Comparison of ENCODE assay signal across 29 mouse cellular contexts in the genomic region with DNA sequence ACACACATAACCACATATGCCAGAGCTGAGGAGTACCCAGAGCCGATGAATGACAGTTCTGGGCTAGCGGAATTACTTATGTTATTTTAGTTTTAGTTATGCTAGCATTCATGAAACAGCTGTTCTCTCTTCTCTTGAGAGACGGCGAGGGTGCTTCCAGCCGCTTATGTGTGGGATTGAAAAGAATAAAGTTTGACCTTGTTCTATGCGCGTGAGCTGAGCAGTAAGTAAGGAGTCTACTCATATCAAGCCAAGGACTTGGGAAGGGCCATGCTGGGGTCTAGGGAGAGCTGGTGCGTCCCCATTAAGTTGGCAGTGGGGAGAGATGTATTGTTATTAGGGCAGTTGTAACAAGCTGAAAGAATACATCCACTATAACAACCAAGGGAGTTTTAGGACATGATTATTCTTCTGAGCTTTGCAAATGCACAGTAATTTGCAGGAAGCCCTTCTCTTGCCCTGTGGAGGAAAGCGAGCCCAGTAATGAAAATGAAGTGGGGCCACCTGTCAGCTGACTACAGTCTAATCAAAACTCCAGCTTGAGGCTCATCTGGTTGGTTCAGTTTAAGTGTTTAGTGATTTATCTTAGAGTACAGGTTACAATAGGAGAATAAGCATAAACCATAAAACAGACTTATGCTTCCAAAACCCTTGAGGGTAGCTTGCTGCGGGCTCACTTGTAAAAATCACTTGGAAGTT. TPM values are rescaled to one million over a fixed set of nuclear protein-coding genes. Genes with fewer than 3 reads are reported as not detected.
DNase-seq lines count a peak whose midpoint lies in the region; ATAC-seq and TF ChIP-seq lines count a peak whose summit lies in the region.
"Had no signal": no experiment of that assay in that cellular context is flagged by ENCODE, and none has a peak within 500 bp of the region (broad histone marks: within the 10 kb centered on the region; RNA-seq: fewer than 3 reads in every experiment).

No protein-coding gene starts in this region.

- no peak for TF ChIP-seq CTCF in forebrain, postnatal 0 days (IDR thresholded peaks at IDR 0.05; ENCODE audit: low read depth)
- no peak for TF ChIP-seq CTCF in midbrain, postnatal 0 days (IDR thresholded peaks at IDR 0.05)
- TF ChIP-seq CTCF in brain, embryonic 14.5 days (IDR thresholded peaks at IDR 0.05; ENCODE audit: borderline replicate concordance, extremely low read depth, insufficient read depth, insufficient read length): no peak

- ATAC-seq in forebrain, postnatal 0 days: peak; percentile 58
- ATAC-seq in midbrain, embryonic 11.5 days (ENCODE audit: low FRiP score): no peak
- ATAC-seq in midbrain, postnatal 0 days (ENCODE audit: low FRiP score): no peak
- ATAC-seq: intestine, postnatal 0 days; lung, postnatal 0 days; midbrain, embryonic 15.5 days had no signal

- WGBS in forebrain, postnatal 0 days: 57% methylated on average over 10 of the region's 10 CpGs
- WGBS in forebrain, embryonic 10.5 days: 91% methylated on average over 10 of the region's 10 CpGs
- WGBS in midbrain, embryonic 11.5 days: 88% methylated on average over 10 of the region's 10 CpGs
- 79% methylated on average over 10 of the region's 10 CpGs for WGBS in midbrain, postnatal 0 days

- no peak overlapping the region for H3K4me2 ChIP-seq in forebrain, postnatal 0 days (ENCODE audit: low read depth)
- no peak overlapping the region for H3K4me2 ChIP-seq in midbrain, embryonic 11.5 days
- H3K4me2 ChIP-seq in midbrain, postnatal 0 days (ENCODE audit: low read depth, low read length, poor library complexity, severe bottlenecking): no peak overlapping the region
- H3K4me2 ChIP-seq: embryonic facial prominence, embryonic 12.5 days; heart, embryonic 15.5 days; hindbrain, embryonic 12.5 days; limb, embryonic 15.5 days; liver, embryonic 13.5 days; midbrain, embryonic 15.5 days; neural tube, embryonic 12.5 days had no signal

- no peaks in the 10 kb centered on the region for H3K4me1 ChIP-seq in forebrain, postnatal 0 days (ENCODE audit: insufficient read depth)
- no peaks in the 10 kb centered on the region for H3K4me1 ChIP-seq in forebrain, embryonic 10.5 days
- H3K4me1 ChIP-seq in midbrain, embryonic 11.5 days (ENCODE audit: control insufficient read depth, insufficient read depth, low read length): no peaks in the 10 kb centered on the region
- H3K4me1 ChIP-seq in midbrain, postnatal 0 days (ENCODE audit: insufficient read depth, low read length): no peaks in the 10 kb centered on the region
- H3K4me1 ChIP-seq: hindbrain, embryonic 12.5 days; limb, embryonic 15.5 days; midbrain, embryonic 15.5 days had no signal

- H3K27ac ChIP-seq in forebrain, postnatal 0 days (ENCODE audit: low read depth, low read length): no peak overlapping the region
- no peak overlapping the region for H3K27ac ChIP-seq in forebrain, embryonic 10.5 days
- no peak overlapping the region for H3K27ac ChIP-seq in midbrain, embryonic 11.5 days (ENCODE audit: low read depth, low read length)
- H3K27ac ChIP-seq in midbrain, postnatal 0 days (ENCODE audit: low read depth, low read length): no peak overlapping the region
- H3K27ac ChIP-seq: embryonic facial prominence, embryonic 12.5 days; heart, embryonic 15.5 days; hindbrain, embryonic 12.5 days; limb, embryonic 10.5 days; limb, embryonic 15.5 days; liver, embryonic 13.5 days; macrophage; midbrain, embryonic 15.5 days; neural tube, embryonic 12.5 days had no signal

- H3K27me3 ChIP-seq in forebrain, postnatal 0 days (ENCODE audit: insufficient read depth, low read length): no peaks in the 10 kb centered on the region
- H3K27me3 ChIP-seq in forebrain, embryonic 10.5 days (ENCODE audit: poor library complexity, severe bottlenecking): no peaks in the 10 kb centered on the region
- no peaks in the 10 kb centered on the region for H3K27me3 ChIP-seq in midbrain, embryonic 11.5 days (ENCODE audit: control insufficient read depth, insufficient read depth, low read length)
- H3K27me3 ChIP-seq in midbrain, postnatal 0 days (ENCODE audit: insufficient read depth, low read length): no peaks in the 10 kb centered on the region
- H3K27me3 ChIP-seq: embryonic facial prominence, embryonic 12.5 days; heart, embryonic 15.5 days; hindbrain, embryonic 12.5 days; limb, embryonic 15.5 days; liver, embryonic 13.5 days; midbrain, embryonic 15.5 days; neural tube, embryonic 12.5 days had no signal

- no peaks in the 10 kb centered on the region for H3K9me3 ChIP-seq in forebrain, postnatal 0 days (ENCODE audit: low read length)
- H3K9me3 ChIP-seq in forebrain, embryonic 10.5 days: no peaks in the 10 kb centered on the region
- H3K9me3 ChIP-seq in midbrain, embryonic 11.5 days (ENCODE audit: control insufficient read depth, low read length): no peaks in the 10 kb centered on the region
- no peaks in the 10 kb centered on the region for H3K9me3 ChIP-seq in midbrain, postnatal 0 days (ENCODE audit: low read length)
- H3K9me3 ChIP-seq: embryonic facial prominence, embryonic 12.5 days; heart, embryonic 15.5 days; hindbrain, embryonic 12.5 days; limb, embryonic 10.5 days; limb, embryonic 15.5 days; liver, embryonic 13.5 days; midbrain, embryonic 15.5 days; neural tube, embryonic 12.5 days had no signal

- no peaks in the 10 kb centered on the region for H3K36me3 ChIP-seq in forebrain, postnatal 0 days (ENCODE audit: insufficient read depth)
- H3K36me3 ChIP-seq in forebrain, embryonic 10.5 days (replicated peaks): no peaks in the 10 kb centered on the region
- no peaks in the 10 kb centered on the region for H3K36me3 ChIP-seq in midbrain, embryonic 11.5 days (ENCODE audit: control insufficient read depth, insufficient read depth, low read length)
- no peaks in the 10 kb centered on the region for H3K36me3 ChIP-seq in midbrain, postnatal 0 days (ENCODE audit: insufficient read depth, low read length)
- H3K36me3 ChIP-seq: embryonic facial prominence, embryonic 12.5 days; heart, embryonic 15.5 days; hindbrain, embryonic 12.5 days; limb, embryonic 15.5 days; liver, embryonic 13.5 days; midbrain, embryonic 15.5 days; neural tube, embryonic 12.5 days had no signal

- no peak for TF ChIP-seq POLR2A in brain, embryonic 14.5 days (IDR thresholded peaks at IDR 0.05; ENCODE audit: borderline replicate concordance, extremely low read depth, insufficient read depth, insufficient read length, poor library complexity, severe bottlenecking)

- H3K4me3 ChIP-seq in forebrain, postnatal 0 days (ENCODE audit: low read depth, low read length): no peak overlapping the region
- no peak overlapping the region for H3K4me3 ChIP-seq in forebrain, embryonic 10.5 days
- H3K4me3 ChIP-seq in midbrain, embryonic 11.5 days (ENCODE audit: low read depth, low read length): no peak overlapping the region
- H3K4me3 ChIP-seq in midbrain, postnatal 0 days (ENCODE audit: low read depth, low read length): no peak overlapping the region
- H3K4me3 ChIP-seq: embryonic facial prominence, embryonic 12.5 days; heart, embryonic 15.5 days; hindbrain, embryonic 12.5 days; limb, embryonic 10.5 days; limb, embryonic 15.5 days; liver, embryonic 13.5 days; midbrain, embryonic 15.5 days; neural tube, embryonic 12.5 days had no signal

- H3K9ac ChIP-seq in forebrain, postnatal 0 days: no peak overlapping the region
- H3K9ac ChIP-seq in midbrain, embryonic 11.5 days (ENCODE audit: low read length): no peak overlapping the region
- no peak overlapping the region for H3K9ac ChIP-seq in midbrain, postnatal 0 days (replicated peaks; ENCODE audit: low read length, poor library complexity, severe bottlenecking)
- H3K9ac ChIP-seq: embryonic facial prominence, embryonic 12.5 days; heart, embryonic 15.5 days; hindbrain, embryonic 12.5 days; limb, embryonic 15.5 days; liver, embryonic 13.5 days; midbrain, embryonic 15.5 days; neural tube, embryonic 12.5 days had no signal

- no peak for DNase-seq in forebrain, postnatal 0 days
- DNase-seq in forebrain, embryonic 10.5 days (ENCODE audit: extremely low spot score, low spot score): no peak
- peak; percentile 78 for DNase-seq in midbrain, embryonic 11.5 days (ENCODE audit: low spot score, missing footprints)
- DNase-seq in midbrain, postnatal 0 days (ENCODE audit: low spot score): no peak
- DNase-seq in brain, embryonic 14.5 days (ENCODE audit: low read depth): peak; percentile 23
- no peak for DNase-seq in gastrocnemius, adult 8-10 months (ENCODE audit: low spot score in 2 of 2)
- DNase-seq: adrenal gland, adult 8-10 months; B cell, adult 2 months; cerebellum, adult 11 months; cerebellum, adult 9-10 months; cerebellum, postnatal 36 days; gastrocnemius, postnatal 36 days; heart, postnatal 36 days; kidney, postnatal 14 days; layer of hippocampus, adult 9-11 months; liver, embryonic 13.5 days; lung, adult 18-20 months; thymus, adult 2 months; thymus, postnatal 36 days had no signal

RNA-seq across cellular contexts. Expression of a gene that starts 32.4 kb away (rescaled TPM):
- 36.5 and 41.5 TPM in 2 replicates for total RNA-seq in forebrain, postnatal 0 days (2014; rRNA removed)
- polyA plus RNA-seq in forebrain, postnatal 0 days (2015; fragmentation: Nextera tagmentation; extraction: Ambion mirVana): 21.9 and 22.9 TPM in 2 replicates
- polyA plus RNA-seq in forebrain, embryonic 10.5 days (2016; fragmentation: Nextera tagmentation; extraction: Ambion mirVana): 35.7 and 39.3 TPM in 2 replicates
- polyA plus RNA-seq in midbrain, embryonic 11.5 days (2014; fragmentation: Nextera tagmentation; extraction: Ambion mirVana): 43.0 and 47.3 TPM in 2 replicates
- 23.9 and 24.3 TPM in 2 replicates for total RNA-seq in midbrain, postnatal 0 days (2014; rRNA removed)
- 20.3 and 25.1 TPM in 2 replicates for polyA plus RNA-seq in midbrain, postnatal 0 days (2015; fragmentation: Nextera tagmentation; extraction: Ambion mirVana)
- 26.6 and 27.1 TPM in 2 replicates for polyA plus RNA-seq in brain, embryonic 14.5 days (2012; rRNA removed)
- total RNA-seq in gastrocnemius, adult 8-10 months (2022): 10 to 100 TPM; 10.4 to 12.6 (median 10.5) TPM

Comparison
In these comparisons a context has a peak if more than half of its experiments do, and no peak if none do; other contexts are left out.
1. DNase-seq: peak in midbrain, embryonic 11.5 days (single experiment) and brain, embryonic 14.5 days (single experiment); none in forebrain, postnatal 0 days (single experiment), forebrain, embryonic 10.5 days (single experiment), midbrain, postnatal 0 days (single experiment) and gastrocnemius, adult 8-10 months (0 of 2).